Mouse (Mus musculus) E14TG2a.4 (cell line): ENCODE measurements around the gene Gm3448.
"Not testable (repeated sequence)": the region's sequence is repeated elsewhere in the genome, so short reads cannot be mapped to it uniquely, and the experiment has no call there.

Experiments
- H3K27me3 ChIP-seq: 2 replicates; pipeline ENCODE4 v1.6.1; 2014; ENCODE audit warnings: low read length, control low read depth; ENCODE audit not compliant: insufficient read depth
- H3K36me3 ChIP-seq: 2 replicates; pipeline ENCODE4 v1.6.1; 2014; ENCODE audit warnings: low read length, control low read depth; ENCODE audit not compliant: insufficient read depth
- H3K4me1 ChIP-seq: replicated peaks from 2 replicates; pipeline ENCODE4 v1.6.1; 2014; ENCODE audit warnings: low read depth, low read length, control low read depth
- H3K4me3 ChIP-seq: replicated peaks from 2 replicates; pipeline ENCODE4 v1.5.1; 2014; ENCODE audit warnings: mild to moderate bottlenecking, low read length
- H3K9me3 ChIP-seq: 2 replicates; pipeline ENCODE4 v1.6.1; 2014; ENCODE audit warnings: low read length, control low read depth
- CTCF ChIP-seq: conservative IDR thresholded peaks from 2 replicates; pipeline ENCODE4 v1.5.1; 2014; ENCODE audit warnings: low read length
- NANOG ChIP-seq: IDR thresholded peaks from 2 replicates; pipeline ENCODE4 v1.6.1; 2014; ENCODE audit warnings: borderline replicate concordance, low read length, mixed read lengths
- POU5F1 ChIP-seq: IDR thresholded peaks from 2 replicates; pipeline ENCODE4 v1.6.1; 2014; ENCODE audit warnings: low read length, borderline replicate concordance

Gm3448 gene

GRCm38 (mm10) chr17:15068040-15068792 is 26.9 kb upstream of the Gm3448 start:
- TF ChIP-seq NANOG (no peak), POU5F1 (no peak), CTCF (no peak)
- H3K36me3 ChIP-seq, result peaks cover 32% of the 10 kb centered on the region
- no peak overlapping the region for H3K4me3 ChIP-seq
- peaks cover 17% of the 10 kb centered on the region for H3K4me1 ChIP-seq
- H3K27me3 ChIP-seq, result no peaks in the 10 kb centered on the region
- no peaks in the 10 kb centered on the region for H3K9me3 ChIP-seq

- no peaks in the 10 kb centered on the region for H3K27me3 ChIP-seq
- peaks cover 17% of the 10 kb centered on the region for H3K4me1 ChIP-seq
- no peak overlapping the region for H3K4me3 ChIP-seq
- no peak for TF ChIP-seq NANOG
- TF ChIP-seq POU5F1, result no peak
- TF ChIP-seq CTCF, result no peak
- peaks cover 40% of the 10 kb centered on the region for H3K36me3 ChIP-seq
- H3K9me3 ChIP-seq, result no peaks in the 10 kb centered on the region
These were observed 25.6 kb upstream of the Gm3448 start for GRCm38 (mm10) chr17:15066911-15067310.

DNA sequence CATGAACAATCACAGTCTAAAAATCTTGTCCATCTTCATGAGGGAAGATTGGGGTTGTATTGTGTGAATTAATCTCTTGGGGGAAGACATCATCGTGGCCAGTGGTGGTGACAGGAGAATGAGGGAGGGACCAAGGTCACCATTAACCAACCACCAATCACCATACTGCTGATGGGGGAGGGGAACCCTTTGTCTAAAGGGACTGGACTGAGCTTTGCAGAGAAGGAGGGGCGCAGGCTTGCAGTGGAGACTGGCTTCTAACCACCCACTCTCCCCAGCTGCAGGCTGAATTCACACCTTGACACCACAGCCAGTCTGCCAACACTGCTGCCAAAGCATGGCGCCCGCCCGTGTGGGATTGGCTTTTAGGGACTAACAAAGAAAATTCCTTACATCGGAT is 24.7 kb upstream of the Gm3448 start:
- Histone ChIP-seq H3K9me3 (no peaks in the 10 kb centered on the region), H3K4me1 (peaks cover 17% of the 10 kb centered on the region), H3K36me3 (peaks cover 48% of the 10 kb centered on the region), H3K4me3 (peak overlapping the region; percentile 11), H3K27me3 (no peaks in the 10 kb centered on the region)
- TF ChIP-seq POU5F1, result no peak
- TF ChIP-seq CTCF, result no peak
- no peak for TF ChIP-seq NANOG

GRCm38 (mm10) chr17:15065391-15066024 is 24.2 kb upstream of the Gm3448 start:
- Histone ChIP-seq H3K9me3 (no peaks in the 10 kb centered on the region), H3K27me3 (no peaks in the 10 kb centered on the region), H3K4me3 (peak overlapping the region; percentile 11), H3K4me1 (peaks cover 17% of the 10 kb centered on the region), H3K36me3 (peaks cover 54% of the 10 kb centered on the region)
- TF ChIP-seq CTCF (peak; percentile 47), NANOG (no peak), POU5F1 (no peak)

DNA sequence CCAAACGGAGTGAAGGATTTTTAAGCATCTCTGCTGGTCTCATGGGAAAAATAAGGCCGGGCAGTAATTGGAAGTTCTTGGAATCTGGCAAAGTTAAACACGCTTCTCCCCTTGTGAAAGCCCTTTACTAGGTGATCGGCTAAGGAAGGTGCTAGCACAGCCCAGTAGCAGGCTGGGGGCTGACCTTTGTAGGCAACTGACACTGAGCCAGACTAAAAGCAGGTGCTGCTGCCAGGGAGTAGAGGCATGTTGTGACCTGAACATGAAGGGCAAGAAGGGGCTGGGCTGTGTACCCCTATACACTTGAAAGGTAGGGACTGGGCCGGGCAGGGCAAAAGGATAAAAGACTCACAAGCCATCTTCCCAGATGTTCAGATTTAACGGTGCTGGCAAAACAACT is 19.0 kb upstream of the Gm3448 start:
- TF ChIP-seq POU5F1 (no peak), NANOG (no peak), CTCF (no peak)
- H3K4me1 ChIP-seq, result peaks cover 13% of the 10 kb centered on the region; the same call in 1 of the 2 replicates

GRCm38 (mm10) chr17:15059646-15060045 is 18.3 kb upstream of the Gm3448 start:
- Histone ChIP-seq H3K4me1 (peaks cover 12% of the 10 kb centered on the region; the same call in 1 of the 2 replicates), H3K36me3 (peaks cover 98% of the 10 kb centered on the region), H3K4me3 (no peak overlapping the region), H3K9me3 (no peaks in the 10 kb centered on the region), H3K27me3 (no peaks in the 10 kb centered on the region)
- TF ChIP-seq NANOG, result no peak
- TF ChIP-seq POU5F1, result no peak
- no peak for TF ChIP-seq CTCF

More for the DNA sequence above, 19.0 kb upstream of the Gm3448 start:
- Histone ChIP-seq H3K9me3 (no peaks in the 10 kb centered on the region), H3K4me3 (no peak overlapping the region), H3K36me3 (peaks cover 97% of the 10 kb centered on the region), H3K27me3 (no peaks in the 10 kb centered on the region)

- Histone ChIP-seq H3K4me3 (no peak overlapping the region), H3K27me3 (no peaks in the 10 kb centered on the region), H3K4me1 (peaks cover 12% of the 10 kb centered on the region; the same call in 1 of the 2 replicates), H3K9me3 (no peaks in the 10 kb centered on the region), H3K36me3 (peaks cover 85% of the 10 kb centered on the region)
- no peak for TF ChIP-seq CTCF
These were observed 16.8 kb upstream of the Gm3448 start for GRCm38 (mm10) chr17:15058161-15058591.

- TF ChIP-seq CTCF (no peak), POU5F1 (no peak), NANOG (no peak)
- Histone ChIP-seq H3K36me3 (peaks cover 62% of the 10 kb centered on the region), H3K27me3 (no peaks in the 10 kb centered on the region), H3K4me3 (no peak overlapping the region), H3K9me3 (0 out of 2 replicates have a peak, but pooled peaks cover 2% of the 10 kb centered on the region), H3K4me1 (peaks cover 12% of the 10 kb centered on the region; the same call in 1 of the 2 replicates)
These were observed 14.6 kb upstream of the Gm3448 start for GRCm38 (mm10) chr17:15055925-15056324.

- H3K9me3 ChIP-seq, H3K27me3 ChIP-seq, H3K4me1 ChIP-seq, H3K4me3 ChIP-seq: not testable (repeated sequence)
- peaks cover 41% of the 10 kb centered on the region for H3K36me3 ChIP-seq
These were observed 12.5 kb upstream of the Gm3448 start for GRCm38 (mm10) chr17:15053829-15054200.

DNA sequence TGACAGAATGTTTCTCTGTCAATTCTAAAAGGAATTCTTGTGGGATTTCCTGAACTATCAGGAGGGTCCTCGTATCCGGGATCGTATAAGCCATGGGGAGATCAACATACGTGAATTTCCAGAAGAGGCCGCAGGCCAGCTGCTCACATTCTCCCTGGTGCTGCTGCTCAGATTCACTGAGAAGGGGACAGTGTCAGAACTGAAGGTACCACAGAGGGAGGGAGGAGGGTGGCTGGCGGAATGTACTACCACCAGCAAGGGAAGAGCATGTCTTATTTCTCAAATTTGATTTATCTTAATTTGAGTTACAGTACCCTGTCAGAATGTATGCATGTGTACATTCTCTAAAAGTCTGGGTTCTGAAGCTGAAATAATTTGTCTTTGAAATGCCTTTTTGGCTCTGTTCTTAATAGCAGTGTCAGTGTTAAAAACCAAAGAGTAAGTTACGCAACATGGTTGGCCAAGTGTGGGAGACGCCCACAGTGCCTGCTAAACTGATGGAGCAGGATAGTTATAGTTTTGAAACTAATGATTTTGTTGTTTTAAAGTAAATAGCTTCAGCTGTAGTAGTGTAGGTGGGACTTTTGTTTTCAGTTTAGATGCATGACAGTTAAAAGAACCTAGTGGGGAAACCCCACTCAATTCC is 12.0 kb upstream of the Gm3448 start:
- H3K9me3 ChIP-seq, H3K4me3 ChIP-seq, H3K4me1 ChIP-seq, H3K27me3 ChIP-seq: not testable (repeated sequence)
- peaks cover 36% of the 10 kb centered on the region for H3K36me3 ChIP-seq

- H3K27me3 ChIP-seq, H3K4me1 ChIP-seq, H3K9me3 ChIP-seq, H3K4me3 ChIP-seq: not testable (repeated sequence)
- H3K36me3 ChIP-seq, result peaks cover 31% of the 10 kb centered on the region
These were observed 11.4 kb upstream of the Gm3448 start for GRCm38 (mm10) chr17:15052766-15053165.

DNA sequence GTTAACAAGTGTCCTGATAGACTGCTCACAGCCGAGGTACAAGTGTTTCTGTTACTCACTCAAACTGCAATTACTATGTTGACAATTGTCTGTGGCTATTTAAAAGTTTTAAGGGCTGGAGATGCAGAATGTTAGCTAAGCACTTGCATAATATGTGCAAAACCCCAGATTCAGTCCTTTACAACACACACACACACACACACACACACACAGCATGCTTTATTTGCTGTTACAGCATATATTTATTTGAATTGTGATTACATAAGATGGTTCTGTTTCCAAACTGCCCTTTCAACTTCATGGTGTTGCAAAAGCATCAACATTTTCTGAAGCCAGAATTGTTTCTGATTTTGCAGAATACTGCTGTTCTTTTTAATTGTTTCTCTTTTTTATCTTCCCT is 9.0 kb upstream of the Gm3448 start:
- not testable (repeated sequence) for H3K4me1 ChIP-seq, H3K36me3 ChIP-seq, H3K9me3 ChIP-seq, H3K27me3 ChIP-seq, H3K4me3 ChIP-seq
